Comparison of ENCODE assay signal across 11 mouse cellular contexts in genomic region chr12:108953011-108953550, GRCm38 (mm10). TPM values are rescaled to one million over a fixed set of nuclear protein-coding genes. Genes with fewer than 3 reads are reported as not detected.
DNase-seq lines count a peak whose midpoint lies in the region; ATAC-seq and TF ChIP-seq lines count a peak whose summit lies in the region.
"Had no signal": no experiment of that assay in that cellular context is flagged by ENCODE, and none has a peak within 500 bp of the region (broad histone marks: within the 10 kb centered on the region; RNA-seq: fewer than 3 reads in every experiment).

No protein-coding gene starts in this region.

- no peak for TF ChIP-seq CTCF in layer of hippocampus, adult 2 months (conservative IDR thresholded peaks at IDR 0.05)
- no peak for TF ChIP-seq CTCF in hindbrain, postnatal 0 days (IDR thresholded peaks at IDR 0.05; ENCODE audit: low read depth)

- ATAC-seq in neural tube, embryonic 13.5 days (ENCODE audit: low read depth) = no peak
- ATAC-seq in forebrain, embryonic 14.5 days = peak; percentile 32
- peak; percentile 36; the same call in 1 of the 2 replicates for ATAC-seq in hindbrain, postnatal 0 days
- ATAC-seq: liver, postnatal 0 days had no signal

- DNase-seq in layer of hippocampus, adult 2 months (ENCODE audit: low spot score in 2 of 2) = peak; percentile 41 to 45
- no peak for DNase-seq in layer of hippocampus, postnatal 25 days (ENCODE audit: extremely low spot score in 1 of 2, low spot score in 1 of 2)
- DNase-seq in neural tube, embryonic 10.5 days (ENCODE audit: extremely low spot score, low spot score) = no peak
- DNase-seq in forebrain, embryonic 14.5 days (ENCODE audit: low spot score) = peak; percentile 63
- DNase-seq in hindbrain, postnatal 0 days (ENCODE audit: low spot score) = peak; percentile 37
- DNase-seq in kidney, postnatal 14 days = no peak
- DNase-seq: liver, postnatal 0 days had no signal

- H3K27me3 ChIP-seq in neural tube, embryonic 13.5 days = no peaks in the 10 kb centered on the region
- no peaks in the 10 kb centered on the region; the same call in 1 of the 2 replicates for H3K27me3 ChIP-seq in forebrain, embryonic 14.5 days (replicated peaks; ENCODE audit: control insufficient read depth, insufficient read depth, low read length)
- H3K27me3 ChIP-seq in hindbrain, postnatal 0 days (ENCODE audit: insufficient read depth, low read length) = no peaks in the 10 kb centered on the region; the same call in 1 of the 2 replicates

- H3K27ac ChIP-seq in layer of hippocampus, adult 2 months = no peak overlapping the region
- H3K27ac ChIP-seq in neural tube, embryonic 13.5 days (replicated peaks) = peak overlapping the region; percentile 56; the same call in 1 of the 2 replicates
- H3K27ac ChIP-seq in forebrain, embryonic 14.5 days (ENCODE audit: low read depth, low read length) = no peak overlapping the region
- H3K27ac ChIP-seq in hindbrain, postnatal 0 days = no peak overlapping the region
- H3K27ac ChIP-seq: embryonic facial prominence, embryonic 13.5 days had no signal

- H3K9ac ChIP-seq in neural tube, embryonic 13.5 days = no peak overlapping the region
- no peak overlapping the region for H3K9ac ChIP-seq in forebrain, embryonic 14.5 days (ENCODE audit: low read length)
- no peak overlapping the region for H3K9ac ChIP-seq in hindbrain, postnatal 0 days (replicated peaks; ENCODE audit: low read length)
- H3K9ac ChIP-seq: embryonic facial prominence, embryonic 13.5 days; liver, postnatal 0 days had no signal

- H3K4me2 ChIP-seq in neural tube, embryonic 13.5 days = no peak overlapping the region
- no peak overlapping the region for H3K4me2 ChIP-seq in forebrain, embryonic 14.5 days (ENCODE audit: low read length)
- H3K4me2 ChIP-seq in hindbrain, postnatal 0 days (ENCODE audit: low read depth, low read length) = no peak overlapping the region
- H3K4me2 ChIP-seq: embryonic facial prominence, embryonic 13.5 days; heart, embryonic 11.5 days had no signal

- H3K4me1 ChIP-seq in neural tube, embryonic 13.5 days (replicated peaks) = peaks cover 58% of the 10 kb centered on the region
- H3K4me1 ChIP-seq in forebrain, embryonic 14.5 days (ENCODE audit: control insufficient read depth, insufficient read depth, low read length) = peaks cover 33% of the 10 kb centered on the region
- peaks cover 10% of the 10 kb centered on the region; the same call in 1 of the 2 replicates for H3K4me1 ChIP-seq in hindbrain, postnatal 0 days (ENCODE audit: insufficient read depth, low read length)

- WGBS in neural tube, embryonic 13.5 days = 57% methylated on average over 9 of the region's 9 CpGs
- 49% methylated on average over 9 of the region's 9 CpGs for WGBS in forebrain, embryonic 14.5 days
- 50% methylated on average over 9 of the region's 9 CpGs for WGBS in hindbrain, postnatal 0 days

- H3K9me3 ChIP-seq in neural tube, embryonic 13.5 days = no peaks in the 10 kb centered on the region
- no peaks in the 10 kb centered on the region for H3K9me3 ChIP-seq in forebrain, embryonic 14.5 days (replicated peaks; ENCODE audit: control insufficient read depth, low read length)
- H3K9me3 ChIP-seq in hindbrain, postnatal 0 days (ENCODE audit: low read length) = no peaks in the 10 kb centered on the region
- H3K9me3 ChIP-seq: embryonic facial prominence, embryonic 13.5 days; G1E had no signal

- H3K4me3 ChIP-seq in layer of hippocampus, adult 2 months = no peak overlapping the region
- H3K4me3 ChIP-seq in neural tube, embryonic 13.5 days = no peak overlapping the region
- H3K4me3 ChIP-seq in forebrain, embryonic 14.5 days (ENCODE audit: low read depth, low read length) = no peak overlapping the region
- H3K4me3 ChIP-seq in hindbrain, postnatal 0 days (ENCODE audit: low read length) = no peak overlapping the region
- H3K4me3 ChIP-seq: embryonic facial prominence, embryonic 13.5 days had no signal

- no peaks in the 10 kb centered on the region for H3K36me3 ChIP-seq in neural tube, embryonic 13.5 days
- no peaks in the 10 kb centered on the region for H3K36me3 ChIP-seq in forebrain, embryonic 14.5 days (ENCODE audit: control insufficient read depth, insufficient read depth, low read length)
- no peaks in the 10 kb centered on the region for H3K36me3 ChIP-seq in hindbrain, postnatal 0 days (ENCODE audit: insufficient read depth, low read length)
- H3K36me3 ChIP-seq: embryonic facial prominence, embryonic 13.5 days had no signal

RNA-seq across cellular contexts. Expression of gene Wars, which starts 59.1 kb away (rescaled TPM):
- 10 to 100 TPM; 82.0 to 86.2 TPM for total RNA-seq in layer of hippocampus, adult 2 months (2021)
- 10 to 100 TPM; 83.6 to 86.7 TPM for total RNA-seq in layer of hippocampus, postnatal 25 days (2021)
- polyA plus RNA-seq in neural tube, embryonic 13.5 days (2015; fragmentation: Nextera tagmentation; extraction: Ambion mirVana) = 108 and 109 TPM in 2 replicates
- polyA plus RNA-seq in forebrain, embryonic 14.5 days (2014; fragmentation: Nextera tagmentation; extraction: Ambion mirVana) = 101 and 113 TPM in 2 replicates
- 114 and 123 TPM in 2 replicates for total RNA-seq in hindbrain, postnatal 0 days (2014; rRNA removed)
- polyA plus RNA-seq in hindbrain, postnatal 0 days (2015; fragmentation: Nextera tagmentation; extraction: Ambion mirVana) = 92.4 and 95.4 TPM in 2 replicates

RNA-seq across cellular contexts. Expression of gene Wdr25, which starts 59.6 kb away (rescaled TPM):
- 10 to 100 TPM; 11.0 to 12.2 TPM for total RNA-seq in layer of hippocampus, adult 2 months (2021)
- 10 to 100 TPM; 11.6 to 12.0 TPM for total RNA-seq in layer of hippocampus, postnatal 25 days (2021)
- polyA plus RNA-seq in neural tube, embryonic 13.5 days (2015; fragmentation: Nextera tagmentation; extraction: Ambion mirVana) = 6.5 and 7.4 TPM in 2 replicates
- 3.5 and 3.7 TPM in 2 replicates for polyA plus RNA-seq in forebrain, embryonic 14.5 days (2014; fragmentation: Nextera tagmentation; extraction: Ambion mirVana)
- 5.8 and 7.4 TPM in 2 replicates for total RNA-seq in hindbrain, postnatal 0 days (2014; rRNA removed)
- 4.7 and 5.4 TPM in 2 replicates for polyA plus RNA-seq in hindbrain, postnatal 0 days (2015; fragmentation: Nextera tagmentation; extraction: Ambion mirVana)

Comparison
In these comparisons a context has a peak if more than half of its experiments do, and no peak if none do; other contexts are left out.
1. DNase-seq: peak in layer of hippocampus, adult 2 months (2 of 2), forebrain, embryonic 14.5 days (single experiment) and hindbrain, postnatal 0 days (single experiment); none in layer of hippocampus, postnatal 25 days (0 of 2), neural tube, embryonic 10.5 days (single experiment) and kidney, postnatal 14 days (single experiment).